Mouse (Mus musculus) cerebellum, adult 2 months (tissue): Measurements from ENCODE around the gene Alox12e.

ENCODE experiments used
- CTCF ChIP-seq: fragments of 200-500 bp; IDR thresholded peaks from 2 replicates; pipeline ENCODE4 v1.5.1; 2011; ENCODE audit warnings: low read depth, mild to moderate bottlenecking, control low read depth, low read length, moderate library complexity, borderline replicate concordance; ENCODE audit not compliant: insufficient read depth
- POLR2A ChIP-seq: fragments of 200-500 bp; IDR thresholded peaks from 2 replicates; pipeline ENCODE4 v1.6.1; 2011; ENCODE audit warnings: low read length, control low read depth, borderline replicate concordance; ENCODE audit not compliant: insufficient read depth

DNA sequence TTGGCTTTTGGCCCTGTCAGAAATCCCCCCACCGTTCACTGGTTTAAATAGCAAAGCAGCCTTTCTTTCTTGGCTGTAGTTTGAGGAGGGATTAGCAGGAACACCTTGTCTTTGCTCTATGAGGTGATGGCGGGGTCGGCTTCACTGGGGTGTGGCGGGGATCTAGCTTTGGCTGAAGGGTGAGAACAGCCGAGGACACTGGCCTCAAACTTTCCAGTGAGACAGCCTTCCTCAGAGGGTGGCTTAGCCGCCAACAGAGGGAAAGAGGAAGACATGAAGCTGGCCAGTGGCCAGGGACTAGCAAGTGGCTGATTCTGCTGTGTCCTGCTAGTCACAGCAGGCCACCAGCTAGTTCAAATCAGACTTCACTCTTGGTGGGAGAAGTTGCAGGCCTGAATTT, 33.2 kb downstream of the Alox12e start:
- TF ChIP-seq CTCF: no peak
- no peak for TF ChIP-seq POLR2A
